Mouse (Mus musculus): Measurements from ENCODE around the gene Map4k1. TPM values are rescaled to one million over a fixed set of nuclear protein-coding genes. Genes with fewer than 3 reads are reported as not detected.

The Map4k1 gene
- polyA plus RNA-seq, 1 experiment from 2014 or later = 4.1 TPM

DNA sequence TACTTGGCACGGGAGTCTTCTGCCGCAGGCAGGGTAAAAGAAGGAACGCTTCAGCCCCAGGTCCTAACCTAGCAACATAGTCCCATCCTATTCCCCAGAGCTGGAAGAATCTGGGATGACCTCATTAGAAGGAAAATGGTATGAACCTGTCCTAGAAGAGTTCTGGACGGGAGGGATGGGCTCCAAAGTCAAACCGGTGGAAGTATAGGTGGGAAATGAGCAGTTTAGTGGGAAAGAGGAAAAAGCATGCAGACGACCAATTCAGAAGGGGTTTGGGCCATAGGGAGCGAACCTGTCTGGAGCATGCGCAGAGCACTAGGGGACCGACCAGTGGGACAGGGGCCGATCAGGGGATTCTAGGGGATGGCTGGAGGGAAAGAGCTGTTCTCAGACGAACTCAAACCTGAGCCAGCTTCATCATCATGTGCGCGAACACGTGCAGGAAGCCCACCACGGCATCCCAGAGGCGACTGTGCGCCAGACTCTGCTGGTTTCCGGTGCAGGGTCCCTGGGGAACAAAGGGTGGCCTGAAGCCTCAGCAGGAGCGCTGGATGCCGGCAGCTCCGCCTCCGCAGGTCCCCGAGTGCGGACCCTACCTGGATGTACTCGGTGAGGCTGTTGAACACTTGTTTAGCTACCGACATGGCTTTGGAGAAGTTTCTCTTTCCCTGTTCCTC, 58.3 kb downstream of the Map4k1 start:
- no peaks in the 10 kb centered on the region for H3K36me3 ChIP-seq (ENCODE audit: control insufficient read depth, insufficient read depth, low read length)
- ATAC-seq (ENCODE audit: low FRiP score) (peak; percentile 64), DNase-seq (ENCODE audit: low spot score, missing footprints) (peak; percentile 95)
- H3K4me2 ChIP-seq = peak overlapping the region; percentile 52
- H3K9me3 ChIP-seq (ENCODE audit: control insufficient read depth, low read length) = no peaks in the 10 kb centered on the region
- no peaks in the 10 kb centered on the region for H3K27me3 ChIP-seq (ENCODE audit: control insufficient read depth, insufficient read depth, low read length)
- 2% methylated on average over 26 of the region's 26 CpGs for WGBS
- peaks cover 13% of the 10 kb centered on the region for H3K4me1 ChIP-seq (ENCODE audit: control insufficient read depth, insufficient read depth, low read length)
- H3K4me3 ChIP-seq (ENCODE audit: low read depth, low read length) = peak overlapping the region; percentile 35
- no peak overlapping the region for H3K27ac ChIP-seq (ENCODE audit: low read depth, low read length)
- H3K9ac ChIP-seq (ENCODE audit: low read length) = peak overlapping the region; percentile 63

DNA sequence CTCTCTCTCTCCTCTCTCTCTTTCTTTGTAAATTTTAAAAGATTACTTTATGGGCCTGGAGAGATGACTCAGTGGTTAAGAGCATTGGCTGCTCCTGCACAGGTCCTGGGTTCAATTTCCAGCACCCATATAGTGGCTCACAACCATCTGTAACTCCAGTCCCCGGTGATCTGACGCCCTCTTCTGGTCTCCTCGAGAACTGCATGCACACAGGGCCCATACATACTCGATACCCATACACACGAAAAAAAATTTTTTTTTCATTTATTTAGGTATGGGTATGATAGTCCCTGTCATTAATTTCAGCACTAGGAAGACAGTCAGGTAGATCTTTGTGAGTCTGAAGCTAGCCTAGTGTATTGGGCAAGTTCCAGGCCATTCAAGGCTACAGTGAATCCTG, 59.3 kb downstream of the Map4k1 start:
- WGBS = 81% methylated on average over 5 of the region's 5 CpGs

DNA sequence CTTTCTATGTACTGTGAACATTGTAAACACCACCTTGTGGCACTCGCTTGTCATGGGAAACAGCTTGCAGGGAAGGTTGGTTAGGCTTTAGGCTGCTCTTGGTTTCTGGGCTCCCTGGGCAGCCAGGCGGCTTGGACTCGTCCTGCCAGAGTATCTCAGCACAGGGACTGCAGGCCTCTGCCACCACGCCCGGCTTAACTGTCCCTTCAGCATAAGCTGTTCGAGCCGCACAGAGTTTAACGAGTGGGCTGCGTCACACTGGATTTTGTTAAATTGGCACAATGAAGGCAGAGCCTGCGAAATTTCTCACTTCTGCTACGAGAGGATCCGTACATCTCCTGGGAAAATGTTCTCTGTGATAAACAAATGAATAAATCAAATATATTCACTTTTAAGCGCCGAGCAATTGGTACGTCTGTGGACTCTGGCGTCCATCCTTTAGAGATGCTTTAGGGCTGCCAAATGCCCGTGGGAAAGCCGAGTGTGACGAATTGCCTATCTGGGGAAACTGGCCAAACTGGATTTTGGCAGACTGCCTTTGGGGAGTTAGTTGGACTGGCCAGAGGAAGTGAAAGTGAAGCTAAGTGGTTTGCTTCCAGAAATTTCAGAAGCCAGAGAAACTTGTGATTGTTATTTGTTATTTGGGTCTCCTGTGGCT, 61.3 kb downstream of the Map4k1 start:
- no peaks in the 10 kb centered on the region for H3K27me3 ChIP-seq (ENCODE audit: control insufficient read depth, insufficient read depth, low read length)
- H3K4me1 ChIP-seq (ENCODE audit: control insufficient read depth, insufficient read depth, low read length) = peaks cover 13% of the 10 kb centered on the region
- DNase-seq (ENCODE audit: low spot score, missing footprints) (no peak), ATAC-seq (ENCODE audit: low FRiP score) (no peak)
- H3K27ac ChIP-seq (ENCODE audit: low read depth, low read length) = no peak overlapping the region
- H3K9ac ChIP-seq (ENCODE audit: low read length) = no peak overlapping the region
- no peak overlapping the region for H3K4me3 ChIP-seq (ENCODE audit: low read depth, low read length)
- no peaks in the 10 kb centered on the region for H3K9me3 ChIP-seq (ENCODE audit: control insufficient read depth, low read length)
- 81% methylated on average over 19 of the region's 19 CpGs for WGBS
- no peaks in the 10 kb centered on the region for H3K36me3 ChIP-seq (ENCODE audit: control insufficient read depth, insufficient read depth, low read length)
- no peak overlapping the region for H3K4me2 ChIP-seq

More for the DNA sequence above, 59.3 kb downstream of the Map4k1 start:
- H3K27me3 ChIP-seq (ENCODE audit: control insufficient read depth, insufficient read depth, low read length) = no peaks in the 10 kb centered on the region
- no peak for DNase-seq (ENCODE audit: low spot score, missing footprints)
- H3K9me3 ChIP-seq (ENCODE audit: control insufficient read depth, low read length) = no peaks in the 10 kb centered on the region
- no peak overlapping the region for H3K9ac ChIP-seq (ENCODE audit: low read length)
- H3K4me3 ChIP-seq (ENCODE audit: low read depth, low read length) = no peak overlapping the region
- no peak for ATAC-seq (ENCODE audit: low FRiP score)
- no peak overlapping the region for H3K27ac ChIP-seq (ENCODE audit: low read depth, low read length)
- H3K36me3 ChIP-seq (ENCODE audit: control insufficient read depth, insufficient read depth, low read length) = no peaks in the 10 kb centered on the region
- no peak overlapping the region for H3K4me2 ChIP-seq
- peaks cover 13% of the 10 kb centered on the region for H3K4me1 ChIP-seq (ENCODE audit: control insufficient read depth, insufficient read depth, low read length)

DNA sequence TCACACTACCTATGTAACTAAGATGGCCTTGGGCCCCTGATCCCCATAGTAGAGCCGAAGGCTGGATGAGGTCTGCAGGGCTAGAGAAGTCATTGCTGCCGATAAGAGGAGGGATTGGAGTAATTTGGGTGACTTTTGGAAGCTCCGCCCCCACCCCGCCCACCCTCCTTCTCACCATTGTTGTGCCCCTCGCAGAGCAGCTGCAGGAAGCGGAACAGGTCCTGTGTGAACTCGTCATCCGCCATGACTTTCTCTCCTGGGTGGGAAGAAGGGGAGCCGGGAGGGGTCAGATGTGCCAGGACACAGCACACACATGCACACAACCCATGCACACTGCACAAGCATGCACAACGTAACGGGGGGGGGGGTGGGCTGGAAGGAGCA, 61.8 kb downstream of the Map4k1 start:
- DNase-seq (ENCODE audit: low spot score, missing footprints) = no peak
- 39% methylated on average over 11 of the region's 11 CpGs for WGBS
- no peaks in the 10 kb centered on the region for H3K36me3 ChIP-seq (ENCODE audit: control insufficient read depth, insufficient read depth, low read length)
- peaks cover 13% of the 10 kb centered on the region for H3K4me1 ChIP-seq (ENCODE audit: control insufficient read depth, insufficient read depth, low read length)
- no peak overlapping the region for H3K4me3 ChIP-seq (ENCODE audit: low read depth, low read length)
- H3K4me2 ChIP-seq = peak overlapping the region; percentile 15
- no peaks in the 10 kb centered on the region for H3K27me3 ChIP-seq (ENCODE audit: control insufficient read depth, insufficient read depth, low read length)
- H3K9me3 ChIP-seq (ENCODE audit: control insufficient read depth, low read length) = no peaks in the 10 kb centered on the region
- no peak overlapping the region for H3K9ac ChIP-seq (ENCODE audit: low read length)
- 0 out of 2 replicates have a peak, but pooled peaks have one; percentile 14 for ATAC-seq (ENCODE audit: low FRiP score)
- H3K27ac ChIP-seq (ENCODE audit: low read depth, low read length) = no peak overlapping the region

DNA sequence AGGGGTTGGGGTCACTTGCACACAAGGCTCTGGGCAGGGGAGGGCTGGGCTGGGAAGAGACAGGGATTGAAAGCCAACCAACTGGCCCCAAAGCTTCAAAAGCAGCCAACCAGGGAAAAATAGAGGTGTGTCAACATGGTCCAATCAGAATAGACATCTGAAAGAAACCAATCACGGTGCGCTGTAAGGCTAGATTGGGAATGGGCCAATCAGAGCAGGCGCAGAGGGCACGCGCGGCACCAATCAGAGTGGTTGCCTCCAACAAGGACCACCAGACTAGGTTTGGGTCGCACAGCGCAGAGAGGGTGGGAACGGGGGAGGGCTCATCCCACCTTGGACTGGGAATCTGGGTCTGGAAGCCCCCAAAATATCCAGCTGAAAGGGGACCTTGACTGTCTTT, 62.5 kb downstream of the Map4k1 start:
- Histone ChIP-seq H3K9me3 (ENCODE audit: control insufficient read depth, low read length) (no peaks in the 10 kb centered on the region), H3K4me1 (ENCODE audit: control insufficient read depth, insufficient read depth, low read length) (peaks cover 13% of the 10 kb centered on the region), H3K27ac (ENCODE audit: low read depth, low read length) (no peak overlapping the region), H3K36me3 (ENCODE audit: control insufficient read depth, insufficient read depth, low read length) (no peaks in the 10 kb centered on the region), H3K9ac (ENCODE audit: low read length) (no peak overlapping the region), H3K27me3 (ENCODE audit: control insufficient read depth, insufficient read depth, low read length) (no peaks in the 10 kb centered on the region), H3K4me3 (ENCODE audit: low read depth, low read length) (no peak overlapping the region), H3K4me2 (peak overlapping the region; percentile 15; the same call in 1 of the 2 replicates)
- WGBS = 41% methylated on average over 9 of the region's 9 CpGs
- ATAC-seq (ENCODE audit: low FRiP score) (peak; percentile 33), DNase-seq (ENCODE audit: low spot score, missing footprints) (no peak)

DNA sequence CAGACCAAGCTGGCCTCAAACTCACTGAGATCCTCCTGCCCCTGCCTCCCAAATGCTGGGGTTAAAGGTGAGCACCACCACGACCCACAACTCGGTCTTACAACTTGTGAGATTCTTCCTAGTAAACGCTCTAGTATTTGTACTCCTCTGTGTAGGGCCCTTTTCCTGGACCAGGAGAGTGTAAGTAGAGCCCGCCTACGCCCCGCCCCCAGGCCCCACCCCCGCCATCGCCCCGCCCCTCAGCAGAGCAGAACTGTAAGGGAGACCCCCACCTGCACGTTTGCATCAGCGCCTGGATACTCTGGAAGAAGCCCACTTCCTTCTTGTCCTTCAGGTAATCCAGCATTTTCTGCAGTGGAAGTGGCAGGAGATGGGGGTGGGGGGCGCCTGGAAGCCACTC, 64.7 kb downstream of the Map4k1 start:
- no peak overlapping the region for H3K4me3 ChIP-seq (ENCODE audit: low read depth, low read length)
- ATAC-seq (ENCODE audit: low FRiP score) (no peak), DNase-seq (ENCODE audit: low spot score, missing footprints) (no peak)
- no peaks in the 10 kb centered on the region; the same call in 1 of the 2 replicates for H3K9me3 ChIP-seq (ENCODE audit: control insufficient read depth, low read length)
- peaks cover 8% of the 10 kb centered on the region; the same call in 1 of the 2 replicates for H3K4me1 ChIP-seq (ENCODE audit: control insufficient read depth, insufficient read depth, low read length)
- no peak overlapping the region for H3K27ac ChIP-seq (ENCODE audit: low read depth, low read length)
- H3K27me3 ChIP-seq (ENCODE audit: control insufficient read depth, insufficient read depth, low read length) = no peaks in the 10 kb centered on the region
- no peak overlapping the region for H3K4me2 ChIP-seq
- H3K36me3 ChIP-seq (ENCODE audit: control insufficient read depth, insufficient read depth, low read length) = no peaks in the 10 kb centered on the region
- WGBS = 4% methylated on average over 12 of the region's 12 CpGs
- H3K9ac ChIP-seq (ENCODE audit: low read length) = no peak overlapping the region

DNA sequence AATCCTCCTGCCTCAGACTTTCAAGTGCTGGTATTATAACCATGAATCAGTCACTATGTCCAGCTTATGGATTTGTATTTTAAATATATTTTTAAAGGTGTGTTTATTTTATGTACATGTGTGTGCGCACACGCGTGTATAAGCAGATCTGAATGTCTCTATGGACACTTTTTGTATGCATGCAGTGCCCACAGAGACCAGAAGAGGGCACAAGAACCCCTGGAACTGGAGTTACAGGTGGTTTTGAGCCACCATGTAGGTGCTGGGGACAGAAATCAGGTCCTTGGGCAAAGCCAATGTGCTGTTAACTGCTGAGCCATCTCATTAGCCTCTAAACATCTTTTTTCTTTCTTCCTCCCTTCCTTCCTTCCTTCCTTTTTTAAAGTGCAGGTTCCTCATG, 66.2 kb downstream of the Map4k1 start:
- WGBS = 74% methylated on average over 3 of the region's 3 CpGs
- no peaks in the 10 kb centered on the region; the same call in 1 of the 2 replicates for H3K9me3 ChIP-seq (ENCODE audit: control insufficient read depth, low read length)
- peaks cover 9% of the 10 kb centered on the region for H3K27me3 ChIP-seq (ENCODE audit: control insufficient read depth, insufficient read depth, low read length)
- DNase-seq (ENCODE audit: low spot score, missing footprints) (no peak), ATAC-seq (ENCODE audit: low FRiP score) (no peak)
- H3K4me3 ChIP-seq (ENCODE audit: low read depth, low read length) = no peak overlapping the region
- H3K9ac ChIP-seq (ENCODE audit: low read length) = no peak overlapping the region
- H3K36me3 ChIP-seq (ENCODE audit: control insufficient read depth, insufficient read depth, low read length) = no peaks in the 10 kb centered on the region
- no peak overlapping the region for H3K4me2 ChIP-seq
- peaks cover 8% of the 10 kb centered on the region; the same call in 1 of the 2 replicates for H3K4me1 ChIP-seq (ENCODE audit: control insufficient read depth, insufficient read depth, low read length)
- H3K27ac ChIP-seq (ENCODE audit: low read depth, low read length) = no peak overlapping the region

DNA sequence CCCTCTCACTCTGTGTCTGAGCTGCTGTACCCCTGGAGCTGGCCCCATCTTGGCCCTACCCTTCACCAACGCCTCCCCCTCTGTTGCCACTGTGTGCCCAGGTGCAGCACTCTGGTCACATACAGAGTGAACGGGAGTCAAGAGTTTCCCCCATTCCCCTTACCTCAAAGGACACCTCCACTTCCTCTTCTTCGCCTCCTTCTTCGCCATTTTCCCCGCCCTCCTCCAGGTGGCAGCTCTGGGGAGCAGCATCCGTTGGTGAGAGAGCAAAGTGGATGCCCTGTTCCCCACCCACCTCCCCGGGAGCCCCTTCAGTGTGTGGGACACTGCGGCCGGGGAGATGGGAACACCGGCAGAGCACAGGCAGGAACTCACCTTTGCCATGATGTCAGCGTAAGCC, 66.8 kb downstream of the Map4k1 start:
- Histone ChIP-seq H3K36me3 (ENCODE audit: control insufficient read depth, insufficient read depth, low read length) (no peaks in the 10 kb centered on the region), H3K27me3 (ENCODE audit: control insufficient read depth, insufficient read depth, low read length) (peaks cover 15% of the 10 kb centered on the region), H3K27ac (ENCODE audit: low read depth, low read length) (no peak overlapping the region), H3K9me3 (ENCODE audit: control insufficient read depth, low read length) (no peaks in the 10 kb centered on the region; the same call in 1 of the 2 replicates), H3K9ac (ENCODE audit: low read length) (no peak overlapping the region), H3K4me1 (ENCODE audit: control insufficient read depth, insufficient read depth, low read length) (peaks cover 6% of the 10 kb centered on the region; the same call in 1 of the 2 replicates), H3K4me2 (no peak overlapping the region), H3K4me3 (ENCODE audit: low read depth, low read length) (no peak overlapping the region)
- DNase-seq (ENCODE audit: low spot score, missing footprints) (no peak), ATAC-seq (ENCODE audit: low FRiP score) (no peak)
- WGBS = 79% methylated on average over 11 of the region's 11 CpGs

DNA sequence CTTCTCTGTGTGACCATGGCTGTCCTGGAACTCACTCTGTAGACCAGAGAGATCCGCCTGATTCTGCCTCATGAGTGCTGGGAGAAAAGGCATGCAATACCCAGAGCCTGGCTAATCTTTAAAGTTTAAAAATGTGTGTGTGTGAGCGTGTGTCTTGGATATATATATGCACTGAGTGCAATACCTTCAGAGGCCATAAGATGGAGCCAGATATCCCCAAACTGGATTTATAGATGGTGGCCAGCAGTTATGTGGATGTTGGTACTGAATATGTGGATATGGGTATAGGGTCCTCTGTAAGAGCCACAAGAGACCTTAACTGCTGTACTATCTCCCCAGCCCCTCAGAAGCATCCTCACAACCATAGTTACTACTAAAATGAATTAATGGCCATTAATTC, 68.9 kb downstream of the Map4k1 start:
- WGBS = 40% methylated on average over 2 of the region's 2 CpGs
- Histone ChIP-seq H3K9ac (ENCODE audit: low read length) (no peak overlapping the region), H3K27me3 (ENCODE audit: control insufficient read depth, insufficient read depth, low read length) (peaks cover 19% of the 10 kb centered on the region), H3K27ac (ENCODE audit: low read depth, low read length) (no peak overlapping the region), H3K4me2 (no peak overlapping the region), H3K9me3 (ENCODE audit: control insufficient read depth, low read length) (no peaks in the 10 kb centered on the region; the same call in 1 of the 2 replicates), H3K4me3 (ENCODE audit: low read depth, low read length) (no peak overlapping the region), H3K36me3 (ENCODE audit: control insufficient read depth, insufficient read depth, low read length) (no peaks in the 10 kb centered on the region), H3K4me1 (ENCODE audit: control insufficient read depth, insufficient read depth, low read length) (no peaks in the 10 kb centered on the region)
- ATAC-seq (ENCODE audit: low FRiP score) (no peak), DNase-seq (ENCODE audit: low spot score, missing footprints) (peak; percentile 95)

Data from midbrain, embryonic 11.5 days (tissue).